Mouse (Mus musculus) lung, postnatal 10 days (tissue): ENCODE measurements around the gene Tsc2.

Experiments used
- DNase-seq: peaks from one replicate; pipeline ENCODE4 v3.0.0; 2021

Tsc2 gene

DNA sequence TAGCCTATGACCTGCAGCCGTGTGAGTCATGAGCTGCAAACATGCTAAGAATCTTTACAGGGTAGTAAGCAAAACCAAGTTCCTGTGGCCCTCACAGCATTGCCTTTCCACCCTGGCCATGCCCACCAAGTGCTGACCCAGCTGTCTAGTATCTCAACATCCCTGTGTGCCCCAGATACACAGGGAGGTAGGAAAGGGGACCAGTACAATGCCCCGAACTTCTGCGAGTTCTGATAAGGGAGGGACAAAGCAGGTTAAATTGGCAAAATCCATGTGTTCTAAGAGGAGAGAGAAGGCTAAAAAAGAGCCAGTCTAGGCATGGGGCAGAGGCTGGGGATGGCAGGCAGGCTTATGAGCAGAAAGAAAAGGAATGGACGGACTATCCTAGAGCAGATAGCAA, 24.1 kb downstream of the Tsc2 start:
- DNase-seq = no peak

GRCm38 (mm10) chr17:24604557-24604956, 27.9 kb downstream of the Tsc2 start:
- no peak for DNase-seq

DNA sequence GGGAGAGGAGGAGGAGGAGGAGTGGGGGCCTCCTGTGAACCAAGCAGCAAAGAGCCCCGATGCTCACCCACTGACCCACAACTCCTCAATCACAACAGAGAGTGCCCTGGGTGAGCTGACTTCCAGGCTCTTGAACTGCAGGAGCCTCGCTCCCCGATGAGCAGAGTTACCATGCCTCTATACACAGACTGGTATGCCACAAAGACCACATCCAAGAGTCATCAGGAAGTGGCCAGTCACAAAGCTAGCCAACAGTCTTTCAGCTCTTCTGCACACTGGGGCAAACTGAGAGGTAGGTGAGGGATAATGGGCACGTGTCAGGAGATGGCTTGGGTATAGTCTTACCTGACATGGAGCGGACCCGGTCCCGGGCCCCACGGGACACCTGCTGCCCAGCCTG, 28.5 kb downstream of the Tsc2 start:
- no peak for DNase-seq

GRCm38 (mm10) chr17:24600502-24600901, 31.9 kb downstream of the Tsc2 start:
- peak; percentile 32 for DNase-seq

DNA sequence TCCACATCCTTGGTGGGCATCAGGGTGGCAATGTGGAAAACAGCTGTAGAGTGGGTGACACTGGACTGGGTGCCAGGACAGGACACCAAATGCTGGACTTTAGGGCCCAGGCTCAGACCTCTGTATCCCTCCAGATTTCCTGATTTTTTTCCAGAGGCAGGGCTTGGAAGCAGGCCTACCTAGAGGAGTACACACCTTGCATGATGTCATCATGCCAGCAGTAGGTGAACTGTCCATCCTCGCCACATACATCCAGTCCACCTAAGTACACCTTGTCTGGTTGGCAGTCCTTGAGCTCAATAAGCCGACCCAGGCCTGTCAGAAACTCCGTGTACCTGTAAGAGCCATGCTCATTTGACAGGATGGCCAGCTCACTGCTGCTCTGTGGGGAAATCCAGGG, 34.4 kb downstream of the Tsc2 start:
- no peak for DNase-seq

DNA sequence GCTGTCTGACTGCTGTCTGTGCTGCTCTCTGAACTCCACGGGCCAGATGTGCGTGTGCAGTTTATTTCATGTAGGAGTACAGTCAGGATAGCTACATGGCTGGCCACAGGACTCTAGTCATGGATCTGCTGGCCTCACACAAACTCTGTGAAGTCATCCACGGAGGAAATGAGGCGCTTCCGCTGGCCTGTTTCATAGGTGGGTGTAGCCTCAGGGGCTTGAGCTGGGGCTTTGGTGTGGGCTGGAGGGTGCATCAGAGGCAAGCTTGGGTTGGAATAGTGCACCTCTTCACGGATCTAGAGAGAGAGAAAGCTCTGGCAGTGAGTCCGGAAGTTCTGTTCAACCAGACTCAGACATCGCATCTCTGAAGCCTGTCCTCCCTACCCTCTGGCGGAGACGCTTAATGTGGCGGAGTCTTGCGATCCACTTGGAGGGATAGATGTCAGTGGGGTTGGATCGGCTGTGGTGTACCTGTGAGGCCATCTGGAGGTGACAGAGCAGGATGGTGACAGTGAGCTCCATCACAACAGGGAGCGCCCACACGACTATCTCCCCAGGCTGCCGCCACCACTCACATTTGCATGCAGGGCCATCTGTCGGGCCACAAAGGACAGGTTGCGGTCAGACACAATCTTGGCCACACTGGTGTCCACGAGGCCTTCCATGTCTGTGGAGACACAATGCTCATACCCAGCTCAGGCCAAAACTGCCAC, 35.8 kb downstream of the Tsc2 start:
- DNase-seq = no peak

GRCm38 (mm10) chr17:24596073-24596466, 36.4 kb downstream of the Tsc2 start:
- no peak for DNase-seq

DNA sequence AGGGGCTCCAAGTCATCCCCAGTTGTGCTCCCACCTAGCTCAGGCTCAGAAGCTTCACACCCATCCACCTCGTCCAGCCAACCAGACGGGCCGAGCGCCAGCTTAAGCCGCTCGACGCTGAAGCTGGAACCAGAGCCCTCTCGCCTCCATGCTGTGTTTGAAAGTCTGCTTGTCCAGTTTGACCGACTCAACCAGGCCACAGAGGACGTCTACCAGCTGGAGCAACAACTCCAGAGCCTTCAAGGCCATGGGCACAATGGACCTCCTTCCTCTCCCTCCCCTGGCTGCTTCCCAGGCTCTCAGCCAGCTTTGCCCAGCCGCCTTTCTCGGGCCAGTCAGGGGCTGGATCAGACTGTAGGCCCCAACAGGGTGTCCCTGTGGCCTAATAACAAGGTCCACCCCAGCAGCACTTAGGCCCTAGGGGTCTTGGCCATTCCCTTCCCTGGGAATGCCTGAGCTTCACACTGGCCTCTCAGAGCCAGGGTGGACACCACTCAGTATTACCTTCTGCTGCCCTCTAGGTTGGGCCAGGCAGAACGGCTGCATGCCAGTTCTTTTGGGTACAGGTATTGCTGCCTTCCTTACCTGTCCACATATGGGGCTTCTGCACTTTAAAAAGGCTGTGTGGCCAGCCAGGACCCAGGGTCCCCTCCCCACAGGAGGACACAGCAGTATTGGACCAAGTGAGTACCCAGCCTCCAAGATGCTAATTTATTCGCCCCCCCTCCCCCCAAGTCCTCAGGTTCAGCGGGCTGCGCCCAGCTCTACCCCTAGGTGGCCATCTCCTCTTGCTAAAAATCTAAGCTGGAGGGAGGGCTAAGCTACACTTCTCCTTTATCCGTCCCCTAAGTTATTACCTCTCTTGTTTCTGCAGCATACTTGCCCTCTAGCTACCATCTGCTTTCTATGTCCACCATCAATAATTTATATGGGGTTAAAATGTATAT, 37.0 kb downstream of the Tsc2 start:
- DNase-seq = peak; percentile 50

DNA sequence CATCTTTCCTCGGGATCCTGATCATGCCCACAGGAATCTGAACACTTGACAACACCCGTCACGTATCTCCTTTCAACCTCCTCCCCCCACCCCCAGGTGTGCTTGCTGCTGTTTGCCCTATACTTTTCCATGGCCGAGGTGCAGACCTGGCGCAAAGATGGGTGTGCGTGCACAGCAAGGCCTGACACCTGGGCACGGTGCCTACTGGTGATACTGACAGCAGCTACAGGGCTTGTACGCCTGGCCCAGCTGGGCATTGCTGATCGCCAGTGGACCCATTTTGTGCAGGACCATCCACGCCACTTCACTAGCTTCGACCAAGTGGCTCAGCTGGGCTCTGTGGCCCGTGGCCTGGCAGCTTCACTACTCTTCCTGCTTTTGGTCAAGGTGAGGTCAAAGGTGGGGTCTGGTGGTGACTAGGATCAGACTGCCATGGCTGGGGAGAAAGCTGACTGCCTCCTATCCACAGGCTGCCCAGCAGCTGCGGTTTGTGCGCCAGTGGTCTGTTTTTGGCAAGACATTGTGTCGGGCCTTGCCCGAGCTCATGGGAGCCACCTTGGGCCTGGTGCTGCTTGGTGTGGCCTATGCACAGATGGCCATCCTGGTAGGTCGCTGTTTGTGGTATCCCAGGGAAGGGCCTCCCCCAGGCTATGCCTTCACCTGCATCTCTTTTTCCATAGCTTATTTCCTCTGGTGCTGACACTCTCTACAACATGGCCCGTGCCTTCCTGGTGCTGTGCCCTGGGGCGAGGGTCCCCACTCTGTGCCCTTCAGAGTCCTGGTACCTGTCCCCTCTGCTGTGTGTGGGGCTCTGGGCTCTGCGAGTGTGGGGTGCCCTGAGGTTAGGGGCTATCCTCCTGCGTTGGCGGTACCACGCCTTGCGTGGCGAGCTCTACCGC, 38.2 kb downstream of the Tsc2 start:
- DNase-seq = no peak

GRCm38 (mm10) chr17:24593248-24593647, 39.2 kb downstream of the Tsc2 start:
- no peak for DNase-seq

- no peak for DNase-seq
Observed at GRCm38 (mm10) chr17:24591695-24592094, 40.7 kb downstream of the Tsc2 start.

- no peak for DNase-seq
Observed at GRCm38 (mm10) chr17:24590943-24591342, 41.5 kb downstream of the Tsc2 start.

DNA sequence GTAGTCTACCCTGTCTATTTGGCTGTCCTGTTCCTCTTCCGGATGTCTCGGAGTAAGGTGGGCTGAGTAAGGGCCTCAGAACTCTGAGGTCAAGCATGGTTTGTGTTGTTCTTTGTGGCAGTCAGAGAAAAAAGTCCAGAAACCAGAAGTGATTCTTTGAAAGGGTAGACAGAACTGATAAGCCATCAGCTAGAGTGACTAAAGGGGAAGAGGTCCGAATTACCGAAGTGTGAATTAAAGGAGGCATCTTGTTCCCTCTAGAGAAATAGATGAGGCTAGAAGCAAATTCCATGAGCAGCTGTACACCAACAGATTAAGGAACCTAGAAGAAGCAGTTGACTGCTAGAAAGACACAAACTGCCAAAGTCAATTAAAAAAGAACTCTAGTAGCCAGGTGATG, 45.9 kb downstream of the Tsc2 start:
- no peak for DNase-seq

GRCm38 (mm10) chr17:24584520-24584919, 47.9 kb downstream of the Tsc2 start:
- peak; percentile 30 for DNase-seq

DNA sequence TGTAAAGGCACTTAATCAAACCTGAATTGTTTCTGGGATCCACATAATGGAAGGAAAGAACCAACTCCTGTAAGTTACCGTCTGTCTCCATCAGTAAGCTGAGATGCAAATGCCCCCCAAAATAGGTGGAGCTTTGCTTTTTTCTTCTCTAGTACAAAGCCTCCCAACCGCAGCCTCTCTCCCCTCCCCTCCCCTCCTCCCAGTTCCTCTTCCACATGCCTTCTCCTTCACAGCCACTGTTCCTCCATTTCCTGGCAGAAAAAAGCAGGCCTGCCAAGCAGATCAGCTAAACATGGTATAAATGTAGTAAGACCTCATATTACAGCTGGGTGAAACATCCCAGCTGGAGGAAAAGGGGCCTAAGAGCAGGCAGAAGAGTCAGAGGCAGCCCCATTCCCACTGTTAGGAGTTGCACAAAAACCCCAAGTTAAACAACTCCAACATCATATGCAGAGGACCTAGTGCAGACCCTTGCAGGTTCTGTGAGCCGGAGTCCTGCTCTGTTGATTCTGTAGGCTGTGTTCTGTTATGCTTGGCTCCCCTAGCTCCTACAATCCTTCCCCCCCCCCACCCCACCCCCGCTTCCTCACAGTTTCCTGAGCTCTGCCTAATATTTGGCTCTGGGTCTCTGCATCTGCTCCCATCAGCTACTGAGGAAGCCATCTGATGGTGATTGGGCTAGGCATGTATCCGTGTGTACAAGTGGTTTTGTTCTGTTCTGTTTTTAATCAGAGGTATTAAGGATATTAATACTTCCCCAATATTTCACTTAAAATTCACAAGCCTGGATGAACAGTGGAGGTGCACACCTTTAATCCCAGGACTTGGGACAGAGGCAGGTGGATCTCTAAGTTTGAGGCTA, 48.6 kb downstream of the Tsc2 start:
- DNase-seq = peak; percentile 47

- DNase-seq = no peak
Observed at GRCm38 (mm10) chr17:24580287-24580686, 52.1 kb downstream of the Tsc2 start.

GRCm38 (mm10) chr17:24579532-24579931, 52.9 kb downstream of the Tsc2 start:
- DNase-seq = no peak

DNA sequence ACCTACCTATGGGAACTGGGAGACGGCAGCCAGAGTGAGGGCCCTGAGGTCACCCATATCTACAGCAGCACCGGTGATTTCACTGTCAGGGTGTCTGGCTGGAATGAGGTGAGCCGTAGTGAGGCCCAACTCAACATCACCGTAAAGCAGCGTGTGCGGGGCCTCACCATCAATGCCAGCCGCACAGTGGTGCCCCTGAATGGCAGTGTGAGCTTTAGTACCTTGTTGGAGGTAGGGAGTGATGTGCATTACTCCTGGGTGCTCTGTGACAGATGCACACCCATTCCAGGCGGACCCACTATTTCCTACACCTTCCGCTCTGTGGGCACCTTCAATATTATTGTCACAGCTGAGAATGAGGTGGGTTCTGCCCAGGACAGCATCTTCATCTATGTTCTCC, 58.6 kb downstream of the Tsc2 start:
- no peak for DNase-seq

GRCm38 (mm10) chr17:24572651-24573245, 59.7 kb downstream of the Tsc2 start:
- no peak for DNase-seq

DNA sequence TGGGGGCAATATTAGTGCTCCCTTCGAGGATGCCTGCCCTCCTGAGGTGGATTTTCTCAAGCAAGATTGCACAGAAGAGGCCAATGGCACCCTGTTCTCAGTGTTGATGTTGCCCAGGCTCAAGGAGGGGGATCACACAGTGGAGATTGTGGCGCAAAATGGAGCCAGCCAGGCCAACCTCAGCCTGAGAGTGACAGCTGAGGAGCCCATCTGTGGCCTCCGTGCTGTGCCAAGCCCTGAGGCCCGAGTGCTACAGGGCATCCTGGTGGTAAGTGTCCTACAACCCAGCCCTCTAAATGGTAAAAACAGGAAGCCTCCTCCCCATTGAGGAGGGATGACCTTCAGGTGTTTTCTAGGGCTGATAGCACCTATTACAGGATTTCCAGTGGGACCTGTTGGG, 62.6 kb downstream of the Tsc2 start:
- no peak for DNase-seq

DNA sequence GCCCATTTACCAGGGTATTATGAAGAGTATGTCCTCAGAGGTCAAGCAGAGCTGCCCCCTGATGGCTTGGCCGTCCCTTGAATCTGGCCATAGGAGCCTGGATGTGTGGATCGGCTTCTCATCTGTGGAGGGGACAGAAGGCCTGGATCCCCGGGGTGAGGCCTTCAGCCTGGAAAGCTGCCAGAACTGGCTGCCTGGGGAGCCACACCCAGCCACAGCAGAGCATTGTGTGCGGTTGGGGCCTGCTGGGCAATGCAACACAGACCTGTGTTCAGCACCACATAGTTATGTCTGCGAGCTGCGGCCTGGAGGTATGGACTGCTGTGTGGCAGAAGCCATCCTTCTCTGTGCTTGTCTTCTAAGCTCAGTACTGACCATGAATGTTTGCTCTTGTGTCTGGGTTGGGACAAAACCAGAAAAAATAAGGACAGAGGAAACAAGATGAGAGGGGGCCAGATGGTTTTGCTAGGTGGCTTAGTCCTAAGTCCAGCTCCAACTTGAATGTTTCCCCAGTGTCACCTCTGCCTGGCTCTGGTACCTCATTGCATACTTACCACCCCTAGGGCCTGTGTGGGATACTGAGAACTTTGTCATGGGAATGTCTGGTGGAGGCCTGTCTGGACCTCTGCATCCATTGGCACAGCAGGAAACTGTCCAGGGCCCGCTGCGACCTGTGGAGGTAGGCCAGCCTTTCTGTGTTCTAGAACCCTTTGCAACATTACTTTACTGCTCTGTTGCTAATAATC, 65.2 kb downstream of the Tsc2 start:
- DNase-seq = peak; percentile 70
